Mouse (Mus musculus) embryonic facial prominence, embryonic 15.5 days (tissue): Measurements from ENCODE around the gene Fbn1. TPM values are rescaled to one million over a fixed set of nuclear protein-coding genes. Genes with fewer than 3 reads are reported as not detected.
A peak's percentile ranks its signal among the peaks of the same experiment; 100 is the strongest.
"Not testable (repeated sequence)": the region's sequence is repeated elsewhere in the genome, so short reads cannot be mapped to it uniquely, and the experiment has no call there.

Experiments
- ATAC-seq: fragments of 200-750 bp; cut with Nextera tagmentation; 2 replicates; pipeline ENCODE4 v1.8.0; 2017; ENCODE audit warnings: low read depth, moderate TSS enrichment; ENCODE audit not compliant: insufficient number of reproducible peaks, low FRiP score, low TSS enrichment
- H3K27ac ChIP-seq: fragments of 300-500 bp; sonication (generic); replicated peaks from 2 replicates; pipeline ENCODE4 v1.5.1; 2015; ENCODE audit warnings: mild to moderate bottlenecking, inconsistent platforms
- H3K27me3 ChIP-seq: fragments of 300-500 bp; sonication (generic); 2 replicates; pipeline ENCODE4 v1.6.1; 2015; ENCODE audit warnings: inconsistent platforms
- H3K36me3 ChIP-seq: fragments of 300-500 bp; sonication (generic); 2 replicates; pipeline ENCODE4 v1.6.1; 2015; ENCODE audit warnings: mild to moderate bottlenecking, inconsistent platforms
- H3K4me1 ChIP-seq: fragments of 300-500 bp; sonication (generic); 2 replicates; pipeline ENCODE4 v1.6.1; 2015; ENCODE audit warnings: inconsistent platforms
- H3K4me2 ChIP-seq: fragments of 300-500 bp; sonication (generic); replicated peaks from 2 replicates; pipeline ENCODE4 v1.6.1; 2015; ENCODE audit warnings: mild to moderate bottlenecking, inconsistent platforms
- H3K4me3 ChIP-seq: fragments of 300-500 bp; sonication (generic); replicated peaks from 2 replicates; pipeline ENCODE4 v1.5.1; 2015; ENCODE audit warnings: mild to moderate bottlenecking, inconsistent platforms
- H3K9ac ChIP-seq: fragments of 300-500 bp; sonication (generic); 2 replicates; pipeline ENCODE4 v1.6.1; 2015; ENCODE audit warnings: inconsistent platforms
- H3K9me3 ChIP-seq: fragments of 300-500 bp; sonication (generic); replicated peaks from 2 replicates; pipeline ENCODE4 v1.6.1; 2016; ENCODE audit warnings: inconsistent platforms
- WGBS: fragments of 180-500 bp; shearing (Covaris S2); methylation state at CpG from one replicate; pipeline ENCODE4 v1.1.7; 2015; 5-methylcytosine and 5-hydroxymethylcytosine counted together
- polyA plus RNA-seq: library from polyadenylated mRNA; unstranded; fragments of >200 nt; fragmentation: Nextera tagmentation; extraction: Ambion mirVana; gene quantifications from 2 replicates; pipeline ENCODE4 v1.2.1, GENCODE M21; 2015

The Fbn1 gene
- polyA plus RNA-seq, 1 experiment from 2014 or later: 24.5 TPM

DNA sequence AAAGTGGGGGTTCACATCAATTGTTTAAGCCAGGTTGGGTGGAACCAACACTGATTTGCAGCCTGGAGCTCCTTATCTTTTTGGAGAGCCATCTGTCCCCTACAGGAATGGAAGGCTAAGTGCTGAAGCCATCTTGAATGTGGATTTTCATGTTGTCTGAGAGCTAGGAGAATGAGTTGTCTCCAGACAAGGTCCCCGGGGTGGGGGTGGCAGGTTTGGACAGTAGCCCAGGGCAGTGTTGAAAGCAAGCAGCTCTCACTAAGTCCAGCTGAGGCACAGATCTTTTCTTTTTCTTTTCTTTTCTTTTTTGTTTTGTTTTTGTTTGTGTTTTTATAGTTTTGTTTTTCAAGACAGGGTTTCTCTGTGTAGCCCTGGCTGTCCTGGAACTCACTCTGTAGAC lies 216.7 kb downstream of the Fbn1 start:
- Histone ChIP-seq H3K9ac (no peak overlapping the region), H3K27ac (no peak overlapping the region), H3K4me2 (no peak overlapping the region), H3K36me3 (no peaks in the 10 kb centered on the region), H3K4me3 (no peak overlapping the region), H3K27me3 (no peaks in the 10 kb centered on the region), H3K9me3 (no peaks in the 10 kb centered on the region), H3K4me1 (peaks cover 8% of the 10 kb centered on the region; the same call in 1 of the 2 replicates)
- no peak for ATAC-seq
- WGBS: 73% methylated on average over 1 of the region's 1 CpGs

DNA sequence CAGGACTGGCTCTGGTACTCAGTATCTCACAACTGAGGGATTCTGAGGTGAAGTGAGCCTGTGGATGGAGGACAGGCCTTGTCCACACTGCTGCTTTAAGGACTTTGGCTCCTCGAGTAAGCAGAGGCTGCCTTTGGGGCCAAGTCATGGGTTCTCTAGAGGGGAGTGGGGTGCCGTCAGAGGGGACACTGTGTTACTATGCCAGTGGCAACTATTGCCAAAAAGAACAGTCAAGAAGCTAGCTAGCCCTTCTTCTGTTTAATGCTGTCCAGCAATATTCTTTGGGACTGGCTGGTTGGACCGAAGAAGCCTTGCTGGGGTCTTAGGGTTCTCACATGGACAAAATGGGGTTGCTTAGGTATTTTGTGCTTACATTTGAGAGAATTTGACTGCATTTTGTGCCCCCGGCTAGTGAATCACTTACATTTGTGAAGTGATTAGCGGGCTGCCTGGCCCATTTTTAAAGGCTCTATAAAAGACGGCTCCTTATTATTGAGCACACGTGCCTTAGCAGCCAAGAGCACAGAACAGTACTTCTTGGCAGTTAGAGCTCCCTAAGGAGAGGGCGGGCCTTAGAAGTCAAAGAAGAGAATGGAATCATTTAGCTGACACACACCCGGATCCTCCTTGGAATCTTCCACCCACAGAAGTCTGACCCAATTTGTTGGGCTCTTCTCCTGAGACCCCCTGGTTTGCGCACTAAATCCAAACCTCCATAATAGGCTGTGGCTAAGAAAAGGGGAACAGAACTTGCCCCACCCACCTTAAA lies 217.4 kb downstream of the Fbn1 start:
- H3K9ac ChIP-seq: no peak overlapping the region
- no peak overlapping the region for H3K4me2 ChIP-seq
- no peaks in the 10 kb centered on the region for H3K9me3 ChIP-seq
- WGBS: 61% methylated on average over 10 of the region's 10 CpGs
- H3K4me3 ChIP-seq: no peak overlapping the region
- H3K4me1 ChIP-seq: peaks cover 8% of the 10 kb centered on the region; the same call in 1 of the 2 replicates
- H3K27me3 ChIP-seq: no peaks in the 10 kb centered on the region
- peak; percentile 65; the same call in 1 of the 2 replicates for ATAC-seq
- H3K27ac ChIP-seq: no peak overlapping the region
- no peaks in the 10 kb centered on the region for H3K36me3 ChIP-seq

DNA sequence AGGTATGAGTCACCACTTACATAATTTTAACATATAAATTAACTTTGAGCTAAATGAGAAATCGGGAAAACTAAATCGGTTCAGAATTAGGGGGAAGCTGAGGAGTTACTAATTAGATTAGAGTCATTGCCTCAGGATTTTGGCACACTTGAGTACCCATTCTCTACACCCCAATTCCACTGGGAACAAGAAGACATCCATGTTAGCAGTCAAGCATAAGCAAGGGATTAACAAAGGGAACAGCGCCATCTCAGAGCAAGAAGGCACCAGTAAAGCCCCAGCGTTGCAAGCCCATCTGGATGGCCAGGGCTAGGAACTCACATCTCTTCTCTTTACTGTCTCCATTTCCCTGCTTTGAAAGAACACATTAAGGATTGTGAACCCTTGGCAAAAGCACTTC lies 222.0 kb downstream of the Fbn1 start:
- no peak overlapping the region for H3K27ac ChIP-seq
- no peaks in the 10 kb centered on the region for H3K9me3 ChIP-seq
- ATAC-seq: no peak
- no peak overlapping the region for H3K9ac ChIP-seq
- H3K27me3 ChIP-seq: no peaks in the 10 kb centered on the region
- H3K36me3 ChIP-seq: no peaks in the 10 kb centered on the region
- peaks cover 7% of the 10 kb centered on the region; the same call in 1 of the 2 replicates for H3K4me1 ChIP-seq
- no peak overlapping the region for H3K4me3 ChIP-seq
- 70% methylated on average over 4 of the region's 4 CpGs for WGBS
- no peak overlapping the region for H3K4me2 ChIP-seq

DNA sequence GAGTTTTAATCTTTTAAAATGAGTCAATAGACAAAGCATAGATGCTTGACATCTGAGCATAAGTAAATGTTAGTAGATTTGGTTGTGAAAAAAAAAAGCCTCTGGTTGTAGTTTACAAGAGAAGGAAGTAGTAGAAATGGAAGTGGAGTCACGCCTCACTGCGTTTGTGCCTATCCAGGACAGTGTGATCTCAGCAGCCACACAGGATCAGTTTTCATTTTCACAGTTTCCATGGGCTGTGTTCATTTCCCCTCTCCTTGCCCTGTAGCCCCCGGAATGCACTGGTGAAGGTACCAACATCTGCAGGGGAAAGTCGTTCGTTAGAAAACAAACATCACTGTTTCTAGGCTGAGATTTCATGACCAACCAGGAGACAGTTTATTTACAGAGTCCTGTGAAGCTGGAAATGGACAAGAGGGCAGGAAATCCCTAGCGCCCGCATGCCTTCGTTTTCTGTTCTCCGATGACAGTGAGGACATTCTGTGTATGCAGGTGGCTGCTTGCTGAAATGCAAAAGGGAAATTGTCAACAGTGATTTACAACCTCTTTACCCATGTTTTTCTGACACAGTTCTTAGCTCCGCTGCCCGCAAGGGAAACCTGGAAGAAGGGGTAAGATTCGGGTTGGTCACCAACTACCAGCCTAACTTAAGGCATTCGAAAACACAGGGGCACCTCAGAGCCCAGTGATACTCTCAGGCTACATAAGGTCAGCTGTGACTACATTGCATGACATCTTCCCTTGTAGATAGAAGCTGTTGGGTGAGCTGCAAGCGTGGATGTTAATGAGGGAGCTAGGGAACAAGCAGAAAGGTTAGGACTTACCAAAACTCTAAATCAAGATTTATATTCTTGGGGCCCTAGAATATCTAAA lies 225.2 kb downstream of the Fbn1 start:
- Histone ChIP-seq H3K36me3 (no peaks in the 10 kb centered on the region), H3K27ac (no peak overlapping the region), H3K27me3 (no peaks in the 10 kb centered on the region), H3K4me2 (no peak overlapping the region), H3K9ac (no peak overlapping the region), H3K9me3 (no peaks in the 10 kb centered on the region), H3K4me1 (no peaks in the 10 kb centered on the region), H3K4me3 (no peak overlapping the region)
- WGBS: 58% methylated on average over 14 of the region's 14 CpGs
- ATAC-seq: no peak

DNA sequence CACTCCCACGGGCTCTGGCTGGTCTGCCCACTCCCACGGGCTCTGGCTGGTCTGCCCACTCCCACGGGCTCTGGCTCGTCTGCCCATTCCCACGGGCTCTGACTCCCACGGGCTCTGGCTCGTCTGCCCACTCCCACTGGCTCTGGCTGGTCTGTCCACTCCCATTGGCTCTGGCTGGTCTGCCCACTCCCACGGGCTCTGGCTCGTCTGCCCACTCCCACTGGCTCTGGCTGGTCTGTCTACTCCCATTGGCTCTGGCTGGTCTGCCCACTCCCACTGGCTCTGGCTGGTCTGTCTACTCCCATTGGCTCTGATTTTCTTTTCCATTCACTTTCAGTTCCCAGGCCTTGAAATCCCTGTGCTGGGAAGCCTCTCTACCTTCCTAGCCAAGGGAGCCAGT lies 227.8 kb downstream of the Fbn1 start:
- H3K36me3 ChIP-seq, H3K27me3 ChIP-seq, H3K4me3 ChIP-seq, H3K27ac ChIP-seq, H3K9me3 ChIP-seq, H3K4me1 ChIP-seq, H3K4me2 ChIP-seq, H3K9ac ChIP-seq, ATAC-seq: not testable (repeated sequence)
- WGBS: 82% methylated on average over 9 of the region's 9 CpGs

DNA sequence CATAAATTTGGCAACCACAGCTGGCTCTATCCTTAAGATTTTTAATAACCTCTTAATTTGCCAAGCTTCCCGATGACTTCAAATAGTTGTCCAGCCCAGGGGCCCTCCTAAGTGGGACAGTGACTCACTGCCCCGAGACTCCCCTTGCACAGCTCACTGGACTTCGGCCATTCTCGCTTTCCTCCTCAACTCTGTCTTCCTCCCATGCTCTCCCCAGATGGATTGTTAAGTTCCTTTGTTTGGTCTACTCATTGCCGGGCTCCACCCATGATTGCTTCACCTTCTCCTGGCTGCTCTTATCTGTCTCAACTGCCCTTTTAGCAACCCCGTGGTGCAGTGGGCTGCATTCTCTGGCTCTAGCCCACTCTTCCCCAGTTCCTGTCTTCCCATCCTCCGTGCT lies 229.3 kb downstream of the Fbn1 start:
- 70% methylated on average over 7 of the region's 7 CpGs for WGBS
- H3K4me2 ChIP-seq: no peak overlapping the region
- no peak overlapping the region for H3K9ac ChIP-seq
- no peak for ATAC-seq
- H3K27me3 ChIP-seq: no peaks in the 10 kb centered on the region
- H3K4me1 ChIP-seq: no peaks in the 10 kb centered on the region
- no peaks in the 10 kb centered on the region for H3K9me3 ChIP-seq
- no peak overlapping the region for H3K27ac ChIP-seq
- H3K4me3 ChIP-seq: no peak overlapping the region
- H3K36me3 ChIP-seq: no peaks in the 10 kb centered on the region

DNA sequence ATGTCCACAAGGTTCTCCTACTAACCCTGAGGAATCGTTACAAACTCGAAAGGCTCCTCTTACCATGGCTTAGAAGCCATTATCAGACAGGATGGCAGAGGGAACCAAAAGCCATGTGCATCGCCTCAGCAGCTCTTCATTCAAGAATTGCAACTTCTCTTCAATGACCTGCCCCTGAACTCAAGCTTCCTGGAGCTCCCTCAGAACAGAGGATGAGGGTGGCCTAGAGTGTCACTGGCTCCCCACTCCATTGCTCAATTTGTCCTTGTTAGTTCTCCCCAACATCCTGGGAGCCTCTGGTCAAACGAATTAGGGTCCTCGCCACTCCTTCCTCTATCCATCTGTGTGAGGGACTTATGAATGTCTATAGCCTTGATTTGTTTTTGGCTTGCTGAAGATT lies 231.1 kb downstream of the Fbn1 start:
- Histone ChIP-seq H3K9me3 (no peaks in the 10 kb centered on the region), H3K9ac (no peak overlapping the region), H3K36me3 (no peaks in the 10 kb centered on the region), H3K4me2 (no peak overlapping the region), H3K4me3 (no peak overlapping the region), H3K27ac (no peak overlapping the region; the same call in 1 of the 2 replicates), H3K27me3 (no peaks in the 10 kb centered on the region), H3K4me1 (no peaks in the 10 kb centered on the region)
- WGBS: 67% methylated on average over 5 of the region's 5 CpGs
- ATAC-seq: no peak

DNA sequence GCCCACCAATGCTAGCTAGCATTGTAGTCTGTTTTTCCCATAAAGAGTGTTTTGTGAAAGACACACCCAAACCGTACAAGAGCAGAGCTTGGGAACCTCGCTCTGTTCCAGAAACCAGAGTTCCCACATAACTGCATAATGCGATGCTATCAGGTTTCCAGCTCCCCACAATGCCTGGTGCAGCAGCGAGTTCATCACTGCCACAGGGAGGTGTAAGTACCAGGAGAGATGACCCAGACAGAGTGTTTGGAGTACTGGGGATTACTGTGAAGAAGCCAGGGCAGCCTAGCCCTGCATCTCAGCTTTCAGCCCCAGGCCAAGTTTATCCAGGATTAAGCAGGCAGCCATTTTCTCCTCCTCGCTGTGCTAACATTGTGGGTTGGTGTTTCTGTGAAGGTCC lies 232.2 kb downstream of the Fbn1 start:
- Histone ChIP-seq H3K4me2 (no peak overlapping the region), H3K9ac (no peak overlapping the region), H3K9me3 (no peaks in the 10 kb centered on the region), H3K4me3 (no peak overlapping the region), H3K27ac (peak overlapping the region; percentile 8; the same call in 1 of the 2 replicates), H3K36me3 (no peaks in the 10 kb centered on the region), H3K4me1 (no peaks in the 10 kb centered on the region), H3K27me3 (no peaks in the 10 kb centered on the region)
- 24% methylated on average over 5 of the region's 5 CpGs for WGBS
- peak; percentile 90 for ATAC-seq

DNA sequence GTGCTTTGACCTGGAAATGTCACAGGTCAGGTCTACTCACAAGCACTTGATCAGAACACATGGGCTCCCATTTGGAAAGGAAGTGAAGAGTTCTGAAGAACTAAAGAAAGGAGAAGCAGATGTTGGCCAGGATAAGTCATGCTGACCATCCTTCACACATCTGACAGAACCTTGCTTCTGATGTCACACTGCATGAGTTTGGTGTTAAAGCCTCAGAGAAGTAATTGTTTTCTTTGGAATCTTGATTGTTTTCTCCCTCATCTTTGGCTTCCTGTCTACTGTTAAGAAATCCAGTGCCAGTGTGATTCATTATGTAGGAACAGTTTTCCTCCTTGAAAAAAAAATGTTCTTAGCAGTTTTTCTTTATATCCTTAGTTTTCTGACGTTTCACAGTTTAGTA lies 238.9 kb downstream of the Fbn1 start:
- H3K4me2 ChIP-seq: no peak overlapping the region
- 73% methylated on average over 1 of the region's 1 CpGs for WGBS
- ATAC-seq: no peak
- H3K4me1 ChIP-seq: no peaks in the 10 kb centered on the region
- no peak overlapping the region for H3K27ac ChIP-seq
- H3K36me3 ChIP-seq: no peaks in the 10 kb centered on the region
- H3K4me3 ChIP-seq: no peak overlapping the region
- H3K27me3 ChIP-seq: no peaks in the 10 kb centered on the region
- no peaks in the 10 kb centered on the region for H3K9me3 ChIP-seq
- H3K9ac ChIP-seq: no peak overlapping the region

DNA sequence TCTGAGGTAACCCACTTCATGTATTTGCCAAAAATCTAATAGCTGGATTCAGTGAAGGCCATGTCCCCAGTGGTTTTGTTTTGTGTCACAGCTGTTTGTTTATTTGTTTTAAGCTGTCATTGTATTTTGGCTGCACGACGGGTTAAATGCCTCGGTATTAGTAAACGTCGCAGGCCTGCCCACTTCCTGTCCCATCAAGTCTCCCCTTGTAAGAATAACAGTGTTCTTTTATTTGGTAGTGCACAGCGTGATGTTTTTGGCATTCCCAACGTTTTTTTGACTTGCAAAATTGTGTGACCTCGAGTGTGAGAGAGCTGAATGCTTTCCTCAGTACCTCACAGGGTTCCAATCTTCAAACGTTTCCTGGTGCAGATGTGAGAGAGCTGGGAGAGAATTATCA lies 244.0 kb downstream of the Fbn1 start:
- H3K4me1 ChIP-seq: 0 out of 2 replicates have a peak, but pooled peaks cover 3% of the 10 kb centered on the region
- no peak overlapping the region for H3K4me2 ChIP-seq
- H3K4me3 ChIP-seq: no peak overlapping the region
- ATAC-seq: no peak
- H3K9ac ChIP-seq: no peak overlapping the region
- no peaks in the 10 kb centered on the region for H3K9me3 ChIP-seq
- no peaks in the 10 kb centered on the region for H3K36me3 ChIP-seq
- 11% methylated on average over 9 of the region's 9 CpGs for WGBS
- no peak overlapping the region for H3K27ac ChIP-seq
- no peaks in the 10 kb centered on the region for H3K27me3 ChIP-seq

DNA sequence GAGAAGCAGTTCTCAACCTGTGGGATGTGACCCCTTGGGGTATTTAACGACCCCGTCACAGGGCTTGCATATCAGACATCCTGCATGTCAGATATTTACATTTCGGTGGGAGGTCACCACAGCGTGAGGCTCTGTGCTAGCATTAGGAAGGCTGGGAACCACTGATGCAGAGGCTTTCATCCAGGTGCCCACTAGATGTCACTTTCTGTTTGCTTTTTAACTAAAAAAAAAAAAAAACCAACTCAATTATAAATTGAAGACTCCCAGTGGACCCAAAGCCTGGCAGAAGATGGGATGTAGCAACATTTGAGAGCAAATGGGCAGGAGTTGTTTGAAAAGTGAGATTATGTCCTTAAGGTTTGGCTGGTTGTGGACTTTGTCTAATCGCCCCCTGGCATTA lies 244.7 kb downstream of the Fbn1 start:
- Histone ChIP-seq H3K4me2 (no peak overlapping the region), H3K9ac (no peak overlapping the region), H3K36me3 (peaks cover 3% of the 10 kb centered on the region), H3K9me3 (no peaks in the 10 kb centered on the region), H3K27ac (no peak overlapping the region), H3K4me1 (0 out of 2 replicates have a peak, but pooled peaks cover 3% of the 10 kb centered on the region), H3K4me3 (no peak overlapping the region), H3K27me3 (no peaks in the 10 kb centered on the region)
- WGBS: 18% methylated on average over 5 of the region's 5 CpGs
- no peak for ATAC-seq
